Mouse (Mus musculus): Measurements from ENCODE around the gene Myo5a. TPM values are rescaled to one million over a fixed set of nuclear protein-coding genes. Genes with fewer than 3 reads are reported as not detected.
A peak's percentile ranks its signal among the peaks of the same experiment; 100 is the strongest.
"Not testable (repeated sequence)": the region's sequence is repeated elsewhere in the genome, so short reads cannot be mapped to it uniquely, and the experiment has no call there.

Myo5a gene
- polyA plus RNA-seq, 1 experiment, result 14.0 TPM

- no peak overlapping the region for H3K4me3 ChIP-seq (ENCODE audit: insufficient read depth, low read depth, low read length)
- WGBS, result 87% methylated on average over 13 of the region's 13 CpGs
- TF ChIP-seq CTCF (conservative IDR thresholded peaks at IDR 0.05; ENCODE audit: insufficient read depth, insufficient read length, low read depth, low read length) (no peak), POLR2A (IDR thresholded peaks at IDR 0.05; ENCODE audit: low read depth, low read length) (no peak)
- H3K27me3 ChIP-seq (replicated peaks; ENCODE audit: control insufficient read depth, insufficient read depth, low read length), result no peaks in the 10 kb centered on the region
- H3K4me1 ChIP-seq (ENCODE audit: control insufficient read depth, insufficient read depth, low read length), result no peaks in the 10 kb centered on the region
- no peak for DNase-seq
- H3K36me3 ChIP-seq (ENCODE audit: control insufficient read depth, insufficient read depth, low read length), result no peaks in the 10 kb centered on the region
- no peak overlapping the region for H3K27ac ChIP-seq (ENCODE audit: insufficient read depth, low read depth, low read length)
Measured at GRCm38 (mm10) chr9:75246080-75246930, 175.5 kb downstream of the Myo5a start.

DNA sequence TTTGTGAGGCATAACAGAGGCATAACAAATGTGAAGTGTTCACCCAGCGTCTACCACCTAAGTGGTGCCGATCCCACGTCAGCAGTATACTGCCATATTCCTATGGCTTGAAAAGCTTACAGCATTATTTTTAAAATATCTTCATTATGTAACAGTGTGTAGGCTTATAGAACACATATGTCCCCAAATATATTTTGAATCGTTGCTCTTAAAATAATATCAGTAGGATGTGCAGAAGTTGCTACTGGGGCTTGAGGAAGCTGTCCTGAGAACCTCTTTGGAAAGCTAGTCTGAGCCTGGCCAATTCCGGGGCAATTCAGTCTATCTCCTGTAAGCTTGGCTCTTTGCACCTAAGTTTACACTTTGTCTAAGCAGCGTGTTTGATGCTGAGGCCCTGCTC is 177.1 kb downstream of the Myo5a start:
- TF ChIP-seq CTCF (conservative IDR thresholded peaks at IDR 0.05; ENCODE audit: insufficient read depth, insufficient read length, low read depth, low read length) (no peak), POLR2A (IDR thresholded peaks at IDR 0.05; ENCODE audit: low read depth, low read length) (no peak)
- Histone ChIP-seq H3K27ac (ENCODE audit: insufficient read depth, low read depth, low read length) (no peak overlapping the region), H3K4me1 (ENCODE audit: control insufficient read depth, insufficient read depth, low read length) (no peaks in the 10 kb centered on the region), H3K4me3 (ENCODE audit: insufficient read depth, low read depth, low read length) (no peak overlapping the region), H3K27me3 (replicated peaks; ENCODE audit: control insufficient read depth, insufficient read depth, low read length) (no peaks in the 10 kb centered on the region), H3K36me3 (ENCODE audit: control insufficient read depth, insufficient read depth, low read length) (no peaks in the 10 kb centered on the region)
- no peak for DNase-seq
- 90% methylated on average over 6 of the region's 6 CpGs for WGBS

DNA sequence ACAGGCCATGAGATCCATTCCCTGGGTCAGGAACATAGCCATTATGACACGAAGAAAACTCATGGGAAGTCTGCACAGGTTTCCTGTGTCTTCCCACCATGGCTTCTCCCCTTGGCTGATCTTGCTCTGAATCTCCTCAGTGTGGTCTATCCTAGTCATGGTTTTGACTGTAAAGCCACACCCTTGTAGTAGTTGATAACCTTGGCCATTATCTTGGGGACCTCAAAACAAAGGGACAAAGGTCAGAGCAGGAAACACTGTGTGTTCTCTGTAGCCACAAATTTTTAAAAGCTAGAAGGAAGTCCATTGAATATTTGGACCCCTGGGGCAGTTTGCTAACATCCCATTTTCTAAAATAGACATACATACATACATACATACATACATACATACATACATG is 177.5 kb downstream of the Myo5a start:
- Histone ChIP-seq H3K27me3 (replicated peaks; ENCODE audit: control insufficient read depth, insufficient read depth, low read length) (no peaks in the 10 kb centered on the region), H3K4me1 (ENCODE audit: control insufficient read depth, insufficient read depth, low read length) (no peaks in the 10 kb centered on the region), H3K4me3 (ENCODE audit: insufficient read depth, low read depth, low read length) (no peak overlapping the region), H3K36me3 (ENCODE audit: control insufficient read depth, insufficient read depth, low read length) (no peaks in the 10 kb centered on the region), H3K27ac (ENCODE audit: insufficient read depth, low read depth, low read length) (no peak overlapping the region)
- TF ChIP-seq CTCF (conservative IDR thresholded peaks at IDR 0.05; ENCODE audit: insufficient read depth, insufficient read length, low read depth, low read length) (no peak), POLR2A (IDR thresholded peaks at IDR 0.05; ENCODE audit: low read depth, low read length) (no peak)
- no peak for DNase-seq
- WGBS, result 91% methylated on average over 1 of the region's 1 CpGs

GRCm38 (mm10) chr9:75248874-75249273 is 178.1 kb downstream of the Myo5a start:
- H3K27ac ChIP-seq (ENCODE audit: insufficient read depth, low read depth, low read length), result no peak overlapping the region
- H3K36me3 ChIP-seq (ENCODE audit: control insufficient read depth, insufficient read depth, low read length), result no peaks in the 10 kb centered on the region
- H3K4me1 ChIP-seq (ENCODE audit: control insufficient read depth, insufficient read depth, low read length), result no peaks in the 10 kb centered on the region
- no peaks in the 10 kb centered on the region for H3K27me3 ChIP-seq (replicated peaks; ENCODE audit: control insufficient read depth, insufficient read depth, low read length)
- H3K4me3 ChIP-seq (ENCODE audit: insufficient read depth, low read depth, low read length), result no peak overlapping the region
- TF ChIP-seq POLR2A (IDR thresholded peaks at IDR 0.05; ENCODE audit: low read depth, low read length) (no peak), CTCF (conservative IDR thresholded peaks at IDR 0.05; ENCODE audit: insufficient read depth, insufficient read length, low read depth, low read length) (no peak)
- DNase-seq, result no peak

- H3K27me3 ChIP-seq (replicated peaks; ENCODE audit: control insufficient read depth, insufficient read depth, low read length); H3K4me1 ChIP-seq (ENCODE audit: control insufficient read depth, insufficient read depth, low read length); DNase-seq; H3K27ac ChIP-seq (ENCODE audit: insufficient read depth, low read depth, low read length); H3K4me3 ChIP-seq (ENCODE audit: insufficient read depth, low read depth, low read length); H3K36me3 ChIP-seq (ENCODE audit: control insufficient read depth, insufficient read depth, low read length): not testable (repeated sequence)
- 68% methylated on average over 6 of the region's 6 CpGs for WGBS
Measured at GRCm38 (mm10) chr9:75253158-75253557, 182.3 kb downstream of the Myo5a start.

DNA sequence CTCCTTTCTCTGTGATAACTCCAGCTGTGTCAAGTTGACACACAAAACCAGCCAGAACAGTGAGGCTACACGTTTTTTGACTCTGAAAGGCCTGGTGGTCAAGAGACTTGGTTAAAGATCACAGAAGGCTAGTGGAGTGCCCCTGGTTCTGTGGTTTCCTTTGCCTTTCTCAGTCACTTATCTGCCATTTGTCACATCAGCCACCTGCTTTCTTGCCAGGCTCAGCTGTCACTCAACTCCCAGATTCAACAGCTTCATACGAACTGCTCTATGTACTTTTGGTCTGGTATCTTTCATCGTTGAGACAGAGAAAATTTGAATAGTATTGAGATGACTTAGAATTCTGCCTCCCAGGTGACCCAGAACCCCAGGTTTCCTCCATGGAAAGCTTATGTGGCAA is 183.0 kb downstream of the Myo5a start:
- Histone ChIP-seq H3K4me1 (ENCODE audit: control insufficient read depth, insufficient read depth, low read length) (no peaks in the 10 kb centered on the region), H3K4me3 (ENCODE audit: insufficient read depth, low read depth, low read length) (no peak overlapping the region), H3K27me3 (replicated peaks; ENCODE audit: control insufficient read depth, insufficient read depth, low read length) (no peaks in the 10 kb centered on the region), H3K36me3 (ENCODE audit: control insufficient read depth, insufficient read depth, low read length) (no peaks in the 10 kb centered on the region), H3K27ac (ENCODE audit: insufficient read depth, low read depth, low read length) (peak overlapping the region; percentile 32)
- 50% methylated on average over 3 of the region's 3 CpGs for WGBS
- no peak for TF ChIP-seq CTCF (conservative IDR thresholded peaks at IDR 0.05; ENCODE audit: insufficient read depth, insufficient read length, low read depth, low read length)
- TF ChIP-seq POLR2A (IDR thresholded peaks at IDR 0.05; ENCODE audit: low read depth, low read length), result no peak
- DNase-seq, result no peak

DNA sequence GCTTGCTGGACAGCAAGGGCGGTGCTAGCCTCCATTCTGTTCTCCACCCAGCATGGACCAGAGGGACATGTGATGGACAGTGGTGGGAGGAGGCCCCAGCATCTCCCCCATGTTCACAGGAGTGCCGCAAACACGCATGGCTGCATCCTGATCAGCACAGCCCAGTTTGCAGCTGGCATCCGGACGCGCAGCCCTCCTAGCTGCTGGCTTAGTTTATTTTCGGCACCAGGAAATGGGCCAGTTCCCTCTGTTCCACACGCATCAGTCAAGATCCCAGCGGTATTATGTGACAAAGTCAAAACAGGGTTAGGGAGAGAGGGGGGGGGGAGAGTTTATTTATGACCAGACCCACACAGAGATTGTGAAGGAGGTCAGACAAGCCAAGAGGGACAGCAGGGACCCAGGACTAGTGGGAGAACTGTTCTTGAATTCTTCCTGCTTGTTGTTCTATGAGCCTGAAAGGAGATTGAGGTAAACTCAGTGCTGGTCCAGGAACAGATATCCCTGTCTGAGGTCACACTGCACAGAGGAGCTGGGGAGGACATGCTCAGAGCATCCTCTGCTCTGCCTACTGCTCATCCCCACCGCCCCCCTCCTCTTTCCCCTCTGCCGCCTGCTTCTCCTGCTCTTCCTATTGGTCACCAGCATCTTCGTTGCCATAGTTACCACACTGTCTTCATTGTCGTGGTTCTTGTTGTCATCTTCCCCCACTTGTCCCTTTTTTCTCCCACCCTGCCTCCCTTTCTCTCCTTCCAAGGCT is 183.6 kb downstream of the Myo5a start:
- Histone ChIP-seq H3K36me3 (ENCODE audit: control insufficient read depth, insufficient read depth, low read length) (no peaks in the 10 kb centered on the region), H3K27ac (ENCODE audit: insufficient read depth, low read depth, low read length) (peak overlapping the region; percentile 66), H3K4me1 (ENCODE audit: control insufficient read depth, insufficient read depth, low read length) (no peaks in the 10 kb centered on the region), H3K4me3 (ENCODE audit: insufficient read depth, low read depth, low read length) (no peak overlapping the region), H3K27me3 (replicated peaks; ENCODE audit: control insufficient read depth, insufficient read depth, low read length) (no peaks in the 10 kb centered on the region)
- DNase-seq, result peak; percentile 62
- 39% methylated on average over 13 of the region's 13 CpGs for WGBS
- TF ChIP-seq CTCF (conservative IDR thresholded peaks at IDR 0.05; ENCODE audit: insufficient read depth, insufficient read length, low read depth, low read length) (no peak), POLR2A (IDR thresholded peaks at IDR 0.05; ENCODE audit: low read depth, low read length) (no peak)
